Mouse (Mus musculus): ENCODE measurements around the gene Gja4. TPM values are rescaled to one million over a fixed set of nuclear protein-coding genes. Genes with fewer than 3 reads are reported as not detected.

The Gja4 gene
- polyA plus RNA-seq, 1 experiment from 2014 or later, result 11.8 TPM

- ATAC-seq (ENCODE audit: insufficient number of reproducible peaks, low FRiP score, low TSS enrichment, low read depth) (no peak), DNase-seq (ENCODE audit: low spot score) (no peak)
- WGBS, result 82% methylated on average over 8 of the region's 8 CpGs
- H3K4me2 ChIP-seq (ENCODE audit: low read depth, severe bottlenecking), result no peak overlapping the region
- H3K36me3 ChIP-seq (ENCODE audit: control insufficient read depth, insufficient read depth, low read length), result no peaks in the 10 kb centered on the region
- H3K9me3 ChIP-seq (ENCODE audit: control insufficient read depth, low read length), result no peaks in the 10 kb centered on the region
- H3K9ac ChIP-seq (ENCODE audit: low read length), result no peak overlapping the region
- 0 out of 2 replicates have a peak, but pooled peaks cover 4% of the 10 kb centered on the region for H3K4me1 ChIP-seq (ENCODE audit: control insufficient read depth, insufficient read depth, low read length)
- H3K27me3 ChIP-seq (ENCODE audit: control insufficient read depth, insufficient read depth, low read length), result peaks cover 17% of the 10 kb centered on the region; the same call in 1 of the 2 replicates
- no peak overlapping the region for H3K27ac ChIP-seq (replicated peaks; ENCODE audit: low read depth, low read length)
- H3K4me3 ChIP-seq (ENCODE audit: low read depth, low read length), result no peak overlapping the region
Observed at GRCm38 (mm10) chr4:127315753-127316152, 1.9 kb upstream of the Gja4 start.

- Histone ChIP-seq H3K4me2 (ENCODE audit: low read depth, severe bottlenecking) (peak overlapping the region; percentile 87; the same call in 1 of the 2 replicates), H3K27ac (replicated peaks; ENCODE audit: low read depth, low read length) (no peak overlapping the region), H3K9me3 (ENCODE audit: control insufficient read depth, low read length) (no peaks in the 10 kb centered on the region), H3K36me3 (ENCODE audit: control insufficient read depth, insufficient read depth, low read length) (no peaks in the 10 kb centered on the region), H3K4me1 (ENCODE audit: control insufficient read depth, insufficient read depth, low read length) (0 out of 2 replicates have a peak, but pooled peaks cover 4% of the 10 kb centered on the region), H3K9ac (ENCODE audit: low read length) (no peak overlapping the region), H3K4me3 (ENCODE audit: low read depth, low read length) (no peak overlapping the region), H3K27me3 (ENCODE audit: control insufficient read depth, insufficient read depth, low read length) (peaks cover 17% of the 10 kb centered on the region; the same call in 1 of the 2 replicates)
- ATAC-seq (ENCODE audit: insufficient number of reproducible peaks, low FRiP score, low TSS enrichment, low read depth), result no peak
- WGBS, result 49% methylated on average over 9 of the region's 9 CpGs
- DNase-seq (ENCODE audit: low spot score), result no peak
Observed at GRCm38 (mm10) chr4:127314585-127314984, 746 bp upstream of the Gja4 start.

DNA sequence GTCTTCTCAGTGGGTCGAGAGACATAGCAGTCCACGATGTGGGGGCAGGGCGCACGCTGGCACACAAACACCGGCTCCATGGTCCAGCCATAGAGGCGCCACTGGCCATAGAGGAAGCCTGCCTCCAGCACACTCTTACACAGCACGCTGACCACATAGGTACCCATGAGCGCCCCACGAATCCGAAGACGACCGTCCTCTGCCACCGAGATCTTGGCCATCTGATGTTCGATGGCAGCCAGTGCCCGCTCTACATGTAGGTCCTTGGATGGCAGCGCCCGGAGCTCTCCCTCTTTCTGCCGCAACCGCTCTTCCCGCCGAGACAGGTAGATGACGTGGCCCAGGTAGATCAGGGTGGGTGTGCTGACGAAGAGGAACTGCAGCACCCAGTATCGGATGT, 1.5 kb downstream of the Gja4 start:
- Histone ChIP-seq H3K36me3 (ENCODE audit: control insufficient read depth, insufficient read depth, low read length) (no peaks in the 10 kb centered on the region), H3K9me3 (ENCODE audit: control insufficient read depth, low read length) (no peaks in the 10 kb centered on the region), H3K4me3 (ENCODE audit: low read depth, low read length) (no peak overlapping the region), H3K4me2 (ENCODE audit: low read depth, severe bottlenecking) (no peak overlapping the region), H3K27me3 (ENCODE audit: control insufficient read depth, insufficient read depth, low read length) (peaks cover 17% of the 10 kb centered on the region; the same call in 1 of the 2 replicates), H3K9ac (ENCODE audit: low read length) (no peak overlapping the region), H3K27ac (replicated peaks; ENCODE audit: low read depth, low read length) (no peak overlapping the region), H3K4me1 (ENCODE audit: control insufficient read depth, insufficient read depth, low read length) (0 out of 2 replicates have a peak, but pooled peaks cover 4% of the 10 kb centered on the region)
- 66% methylated on average over 24 of the region's 24 CpGs for WGBS
- ATAC-seq (ENCODE audit: insufficient number of reproducible peaks, low FRiP score, low TSS enrichment, low read depth) (no peak), DNase-seq (ENCODE audit: low spot score) (no peak)

GRCm38 (mm10) chr4:127311561-127311960, 2.3 kb downstream of the Gja4 start:
- 0 out of 2 replicates have a peak, but pooled peaks cover 4% of the 10 kb centered on the region for H3K4me1 ChIP-seq (ENCODE audit: control insufficient read depth, insufficient read depth, low read length)
- H3K9ac ChIP-seq (ENCODE audit: low read length), result no peak overlapping the region
- DNase-seq (ENCODE audit: low spot score), result no peak
- no peaks in the 10 kb centered on the region for H3K9me3 ChIP-seq (ENCODE audit: control insufficient read depth, low read length)
- H3K4me2 ChIP-seq (ENCODE audit: low read depth, severe bottlenecking), result no peak overlapping the region
- H3K4me3 ChIP-seq (ENCODE audit: low read depth, low read length), result no peak overlapping the region
- WGBS, result 56% methylated on average over 9 of the region's 9 CpGs
- no peaks in the 10 kb centered on the region for H3K36me3 ChIP-seq (ENCODE audit: control insufficient read depth, insufficient read depth, low read length)
- peaks cover 17% of the 10 kb centered on the region; the same call in 1 of the 2 replicates for H3K27me3 ChIP-seq (ENCODE audit: control insufficient read depth, insufficient read depth, low read length)
- no peak overlapping the region for H3K27ac ChIP-seq (replicated peaks; ENCODE audit: low read depth, low read length)
- no peak for ATAC-seq (ENCODE audit: insufficient number of reproducible peaks, low FRiP score, low TSS enrichment, low read depth)

DNA sequence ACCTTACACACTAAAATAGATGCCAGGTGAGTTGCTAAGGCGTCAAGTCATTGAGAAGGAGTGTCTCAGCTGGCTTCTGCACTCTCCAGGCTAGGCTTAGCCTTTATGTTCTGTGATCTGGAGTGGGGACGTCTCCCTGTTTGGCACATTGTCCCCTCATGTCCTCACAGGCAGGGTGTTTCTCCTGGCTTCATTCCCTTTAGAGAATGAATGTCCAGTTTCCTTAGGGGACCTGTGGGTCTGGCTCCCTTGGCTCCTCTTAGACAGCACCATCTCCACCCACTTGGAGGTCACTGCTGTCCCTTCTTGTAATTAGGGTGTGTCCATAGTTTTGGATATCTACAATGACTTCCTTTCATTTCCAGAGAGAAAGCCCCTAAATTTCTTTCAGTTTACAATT, 6.9 kb downstream of the Gja4 start:
- Histone ChIP-seq H3K27me3 (ENCODE audit: control insufficient read depth, insufficient read depth, low read length) (no peaks in the 10 kb centered on the region), H3K27ac (replicated peaks; ENCODE audit: low read depth, low read length) (no peak overlapping the region), H3K9ac (ENCODE audit: low read length) (no peak overlapping the region), H3K36me3 (ENCODE audit: control insufficient read depth, insufficient read depth, low read length) (no peaks in the 10 kb centered on the region), H3K9me3 (ENCODE audit: control insufficient read depth, low read length) (no peaks in the 10 kb centered on the region), H3K4me3 (ENCODE audit: low read depth, low read length) (no peak overlapping the region), H3K4me1 (ENCODE audit: control insufficient read depth, insufficient read depth, low read length) (no peaks in the 10 kb centered on the region), H3K4me2 (ENCODE audit: low read depth, severe bottlenecking) (no peak overlapping the region)
- WGBS, result 58% methylated on average over 2 of the region's 2 CpGs
- DNase-seq (ENCODE audit: low spot score) (no peak), ATAC-seq (ENCODE audit: insufficient number of reproducible peaks, low FRiP score, low TSS enrichment, low read depth) (no peak)

DNA sequence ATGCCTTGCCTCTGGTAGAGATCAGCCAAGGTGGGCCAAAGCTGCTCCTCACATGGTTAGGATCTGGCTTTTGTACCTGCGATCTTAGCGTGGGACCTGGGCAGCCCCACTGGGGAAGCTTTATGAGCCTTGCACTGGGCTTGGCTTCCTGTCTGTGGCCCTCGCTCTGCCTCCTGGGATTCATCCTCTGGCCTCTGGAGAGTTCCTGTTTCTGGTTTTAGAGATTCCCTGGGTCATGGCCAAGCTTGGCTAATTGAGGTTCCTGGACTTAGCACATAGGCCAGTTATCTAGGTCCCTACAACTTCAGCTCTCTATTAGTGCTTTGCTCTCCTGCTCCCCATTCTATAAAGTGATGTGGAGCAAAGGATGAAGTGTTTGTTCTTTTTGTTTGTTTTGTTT, 10.0 kb downstream of the Gja4 start:
- Histone ChIP-seq H3K36me3 (ENCODE audit: control insufficient read depth, insufficient read depth, low read length) (no peaks in the 10 kb centered on the region), H3K27ac (replicated peaks; ENCODE audit: low read depth, low read length) (no peak overlapping the region), H3K9ac (ENCODE audit: low read length) (no peak overlapping the region), H3K9me3 (ENCODE audit: control insufficient read depth, low read length) (no peaks in the 10 kb centered on the region), H3K4me2 (ENCODE audit: low read depth, severe bottlenecking) (no peak overlapping the region), H3K4me1 (ENCODE audit: control insufficient read depth, insufficient read depth, low read length) (no peaks in the 10 kb centered on the region), H3K27me3 (ENCODE audit: control insufficient read depth, insufficient read depth, low read length) (no peaks in the 10 kb centered on the region), H3K4me3 (ENCODE audit: low read depth, low read length) (no peak overlapping the region)
- no peak for ATAC-seq (ENCODE audit: insufficient number of reproducible peaks, low FRiP score, low TSS enrichment, low read depth)
- no peak for DNase-seq (ENCODE audit: low spot score)
- 83% methylated on average over 3 of the region's 3 CpGs for WGBS

- Histone ChIP-seq H3K27ac (replicated peaks; ENCODE audit: low read depth, low read length) (no peak overlapping the region), H3K4me3 (ENCODE audit: low read depth, low read length) (no peak overlapping the region), H3K9ac (ENCODE audit: low read length) (no peak overlapping the region), H3K4me1 (ENCODE audit: control insufficient read depth, insufficient read depth, low read length) (no peaks in the 10 kb centered on the region), H3K27me3 (ENCODE audit: control insufficient read depth, insufficient read depth, low read length) (no peaks in the 10 kb centered on the region), H3K9me3 (ENCODE audit: control insufficient read depth, low read length) (no peaks in the 10 kb centered on the region), H3K36me3 (ENCODE audit: control insufficient read depth, insufficient read depth, low read length) (no peaks in the 10 kb centered on the region), H3K4me2 (ENCODE audit: low read depth, severe bottlenecking) (no peak overlapping the region)
- no peak for DNase-seq (ENCODE audit: low spot score)
- 73% methylated on average over 5 of the region's 5 CpGs for WGBS
- ATAC-seq (ENCODE audit: insufficient number of reproducible peaks, low FRiP score, low TSS enrichment, low read depth), result no peak
Observed at GRCm38 (mm10) chr4:127300503-127300902, 13.3 kb downstream of the Gja4 start.

DNA sequence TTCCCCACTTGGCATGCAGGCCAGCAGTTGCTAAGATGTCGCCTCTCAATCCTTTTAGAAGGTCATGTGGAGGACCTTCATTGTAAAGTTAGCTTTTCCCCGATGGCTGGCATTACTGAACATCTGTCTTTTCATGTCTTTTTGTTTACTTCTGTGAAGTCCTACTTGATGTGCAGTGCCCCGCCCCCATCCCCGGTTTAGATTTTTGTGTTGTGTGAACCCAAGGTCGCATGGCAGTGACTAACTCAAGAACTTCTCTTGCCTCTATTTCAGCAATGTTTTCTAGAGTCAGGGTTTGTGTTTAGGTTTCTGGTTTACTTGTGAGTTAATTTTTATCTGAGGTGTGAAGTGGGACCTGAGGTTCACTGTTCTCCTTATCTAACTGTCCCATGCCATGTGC, 21.2 kb downstream of the Gja4 start:
- WGBS, result 83% methylated on average over 5 of the region's 5 CpGs
- H3K4me3 ChIP-seq (ENCODE audit: low read depth, low read length), result no peak overlapping the region
- no peaks in the 10 kb centered on the region for H3K4me1 ChIP-seq (ENCODE audit: control insufficient read depth, insufficient read depth, low read length)
- H3K9me3 ChIP-seq (ENCODE audit: control insufficient read depth, low read length), result no peaks in the 10 kb centered on the region
- H3K27me3 ChIP-seq (ENCODE audit: control insufficient read depth, insufficient read depth, low read length), result no peaks in the 10 kb centered on the region
- H3K36me3 ChIP-seq (ENCODE audit: control insufficient read depth, insufficient read depth, low read length), result no peaks in the 10 kb centered on the region
- DNase-seq (ENCODE audit: low spot score), result no peak
- no peak overlapping the region for H3K27ac ChIP-seq (replicated peaks; ENCODE audit: low read depth, low read length)
- no peak for ATAC-seq (ENCODE audit: insufficient number of reproducible peaks, low FRiP score, low TSS enrichment, low read depth)
- no peak overlapping the region for H3K4me2 ChIP-seq (ENCODE audit: low read depth, severe bottlenecking)
- H3K9ac ChIP-seq (ENCODE audit: low read length), result no peak overlapping the region

GRCm38 (mm10) chr4:127289039-127289548, 24.7 kb downstream of the Gja4 start:
- Histone ChIP-seq H3K4me2 (ENCODE audit: low read depth, severe bottlenecking) (no peak overlapping the region), H3K36me3 (ENCODE audit: control insufficient read depth, insufficient read depth, low read length) (no peaks in the 10 kb centered on the region), H3K4me1 (ENCODE audit: control insufficient read depth, insufficient read depth, low read length) (no peaks in the 10 kb centered on the region), H3K9me3 (ENCODE audit: control insufficient read depth, low read length) (no peaks in the 10 kb centered on the region), H3K4me3 (ENCODE audit: low read depth, low read length) (no peak overlapping the region), H3K9ac (ENCODE audit: low read length) (no peak overlapping the region), H3K27ac (replicated peaks; ENCODE audit: low read depth, low read length) (no peak overlapping the region), H3K27me3 (ENCODE audit: control insufficient read depth, insufficient read depth, low read length) (no peaks in the 10 kb centered on the region)
- ATAC-seq (ENCODE audit: insufficient number of reproducible peaks, low FRiP score, low TSS enrichment, low read depth), result no peak
- DNase-seq (ENCODE audit: low spot score), result no peak
- WGBS, result 76% methylated on average over 6 of the region's 6 CpGs

All from limb, embryonic 11.5 days (tissue).